Mouse (Mus musculus): ENCODE measurements around the gene Tmem104.

- TF ChIP-seq CTCF (IDR thresholded peaks at IDR 0.05; ENCODE audit: low read depth, low read length) = no peak
- no peak for TF ChIP-seq POLR2A (IDR thresholded peaks at IDR 0.05; ENCODE audit: extremely low read depth, insufficient read depth, low read length)
Measured at GRCm38 (mm10) chr11:115225301-115225700, 38.0 kb downstream of the Tmem104 start.

Data from liver, adult 2 months (tissue).